ENCODE assay signal across 8 mouse cellular contexts in genomic region chr12:117533176-117534086, GRCm38 (mm10). TPM values are rescaled to one million over a fixed set of nuclear protein-coding genes. Genes with fewer than 3 reads are reported as not detected.
DNase-seq lines count a peak whose midpoint lies in the region; ATAC-seq and TF ChIP-seq lines count a peak whose summit lies in the region.

No protein-coding gene starts in this region.

- no peaks in the 10 kb centered on the region for H3K9me3 ChIP-seq in embryonic facial prominence, embryonic 10.5 days
- H3K9me3 ChIP-seq in heart, postnatal 0 days (replicated peaks; ENCODE audit: control insufficient read depth, low read length): no peaks in the 10 kb centered on the region

- H3K9ac ChIP-seq in heart, postnatal 0 days (replicated peaks; ENCODE audit: low read depth, low read length): peak overlapping the region; percentile 65

- ATAC-seq in heart, postnatal 0 days (ENCODE audit: insufficient read depth, low read depth): peak; percentile 77

- H3K4me1 ChIP-seq in embryonic facial prominence, embryonic 10.5 days: peaks cover 15% of the 10 kb centered on the region
- peaks cover 6% of the 10 kb centered on the region; the same call in 1 of the 2 replicates for H3K4me1 ChIP-seq in heart, postnatal 0 days (ENCODE audit: control insufficient read depth, insufficient read depth)

- H3K4me2 ChIP-seq in heart, postnatal 0 days (ENCODE audit: low read depth, low read length): peak overlapping the region; percentile 95

- H3K4me3 ChIP-seq in embryonic facial prominence, embryonic 10.5 days: peak overlapping the region; percentile 77
- H3K4me3 ChIP-seq in heart, postnatal 0 days (ENCODE audit: low read depth, low read length): peak overlapping the region; percentile 70

- TF ChIP-seq EP300 in heart, postnatal 0 days (IDR thresholded peaks at IDR 0.05; ENCODE audit: low read depth): no peak

- no peaks in the 10 kb centered on the region for H3K36me3 ChIP-seq in embryonic facial prominence, embryonic 10.5 days (replicated peaks)
- no peaks in the 10 kb centered on the region for H3K36me3 ChIP-seq in heart, postnatal 0 days (replicated peaks; ENCODE audit: control insufficient read depth, insufficient read depth, low read length)

- H3K27me3 ChIP-seq in embryonic facial prominence, embryonic 10.5 days (replicated peaks; ENCODE audit: low read depth, poor library complexity, severe bottlenecking): peaks cover 56% of the 10 kb centered on the region
- peaks cover 11% of the 10 kb centered on the region; the same call in 1 of the 2 replicates for H3K27me3 ChIP-seq in heart, postnatal 0 days (ENCODE audit: control insufficient read depth, insufficient read depth, low read length)

- WGBS in embryonic facial prominence, embryonic 10.5 days: 2% methylated on average over 64 of the region's 64 CpGs
- 8% methylated on average over 47 of the region's 64 CpGs for WGBS in heart, postnatal 0 days

- H3K27ac ChIP-seq in embryonic facial prominence, embryonic 10.5 days (replicated peaks): peak overlapping the region; percentile 81
- H3K27ac ChIP-seq in heart, postnatal 0 days (ENCODE audit: low read depth): peak overlapping the region; percentile 44

- TF ChIP-seq CTCF in heart, postnatal 0 days (IDR thresholded peaks at IDR 0.05; ENCODE audit: low read depth): no peak

- DNase-seq in A20 (ENCODE audit: low read depth, low spot score): peak; percentile 81
- DNase-seq in ES-CJ7 (ENCODE audit: low read depth, low spot score): peak; percentile 63
- peak; percentile 81 for DNase-seq in embryonic facial prominence, embryonic 10.5 days (ENCODE audit: low spot score)
- peak; percentile 15 for DNase-seq in heart, postnatal 0 days (ENCODE audit: low spot score)
- DNase-seq in kidney, postnatal 4 days: peak; percentile 73 to 84
- peak; percentile 49 for DNase-seq in lung, postnatal 10 days
- peak; percentile 39 for DNase-seq in right cerebral cortex, postnatal 4 days
- DNase-seq in c-Kit-positive CD71-positive TER-119-positive erythroid progenitor cells, embryonic 14.5 days (ENCODE audit: low spot score): no peak

RNA-seq across cellular contexts. Expression of gene Rapgef5, which starts 17.2 kb away (rescaled TPM):
- polyA plus RNA-seq in embryonic facial prominence, embryonic 10.5 days (2016; fragmentation: Nextera tagmentation; extraction: Ambion mirVana): 6.6 and 7.1 TPM in 2 replicates
- 23.2 and 30.8 TPM in 2 replicates for total RNA-seq in heart, postnatal 0 days (2014; rRNA removed; ENCODE audit: low replicate concordance)
- 10.0 and 11.1 TPM in 2 replicates for polyA plus RNA-seq in heart, postnatal 0 days (2015; fragmentation: Nextera tagmentation; extraction: Ambion mirVana)
